Mouse (Mus musculus) kidney, embryonic 15.5 days (tissue): ENCODE measurements around the gene Iqca. TPM values are rescaled to one million over a fixed set of nuclear protein-coding genes. Genes with fewer than 3 reads are reported as not detected.
A peak's percentile ranks its signal among the peaks of the same experiment; 100 is the strongest.

ENCODE experiments used
- ATAC-seq: fragments of 200-750 bp; cut with Nextera tagmentation; replicated peaks from 2 replicates; pipeline ENCODE4 v1.8.0; 2017; ENCODE audit warnings: moderate TSS enrichment; ENCODE audit not compliant: low FRiP score
- H3K27ac ChIP-seq: fragments of 300-500 bp; sonication (generic); 2 replicates; pipeline ENCODE4 v1.5.1; 2015; ENCODE audit warnings: mild to moderate bottlenecking, inconsistent platforms
- H3K27me3 ChIP-seq: fragments of 300-500 bp; sonication (generic); 2 replicates; pipeline ENCODE4 v1.6.1; 2015; ENCODE audit warnings: inconsistent platforms
- H3K36me3 ChIP-seq: fragments of 300-500 bp; sonication (generic); 2 replicates; pipeline ENCODE4 v1.6.1; 2015; ENCODE audit warnings: inconsistent platforms
- H3K4me1 ChIP-seq: fragments of 300-500 bp; sonication (generic); 2 replicates; pipeline ENCODE4 v1.6.1; 2015; ENCODE audit warnings: inconsistent platforms
- H3K4me2 ChIP-seq: fragments of 300-500 bp; sonication (generic); 2 replicates; pipeline ENCODE4 v1.6.1; 2015; ENCODE audit warnings: moderate library complexity, mild to moderate bottlenecking, inconsistent platforms
- H3K4me3 ChIP-seq: fragments of 300-500 bp; sonication (generic); replicated peaks from 2 replicates; pipeline ENCODE4 v1.5.1; 2015; ENCODE audit warnings: mild to moderate bottlenecking, inconsistent platforms
- H3K9ac ChIP-seq: fragments of 300-500 bp; sonication (generic); 2 replicates; pipeline ENCODE4 v1.6.1; 2015; ENCODE audit warnings: mild to moderate bottlenecking, inconsistent platforms
- H3K9me3 ChIP-seq: fragments of 300-500 bp; sonication (generic); replicated peaks from 2 replicates; pipeline ENCODE4 v1.6.1; 2016; ENCODE audit warnings: inconsistent platforms
- WGBS: fragments of 180-500 bp; shearing (Covaris S2); methylation state at CpG from one replicate; pipeline ENCODE4 v1.1.7; 2015; ENCODE audit warnings: mixed read lengths; 5-methylcytosine and 5-hydroxymethylcytosine counted together
- polyA plus RNA-seq: library from polyadenylated mRNA; unstranded; fragments of >200 nt; fragmentation: Nextera tagmentation; extraction: Ambion mirVana; gene quantifications from 2 replicates; pipeline ENCODE4 v1.2.1, GENCODE M21; 2015

The Iqca gene
- 0.14 and 0.17 TPM in 2 replicates for polyA plus RNA-seq

DNA sequence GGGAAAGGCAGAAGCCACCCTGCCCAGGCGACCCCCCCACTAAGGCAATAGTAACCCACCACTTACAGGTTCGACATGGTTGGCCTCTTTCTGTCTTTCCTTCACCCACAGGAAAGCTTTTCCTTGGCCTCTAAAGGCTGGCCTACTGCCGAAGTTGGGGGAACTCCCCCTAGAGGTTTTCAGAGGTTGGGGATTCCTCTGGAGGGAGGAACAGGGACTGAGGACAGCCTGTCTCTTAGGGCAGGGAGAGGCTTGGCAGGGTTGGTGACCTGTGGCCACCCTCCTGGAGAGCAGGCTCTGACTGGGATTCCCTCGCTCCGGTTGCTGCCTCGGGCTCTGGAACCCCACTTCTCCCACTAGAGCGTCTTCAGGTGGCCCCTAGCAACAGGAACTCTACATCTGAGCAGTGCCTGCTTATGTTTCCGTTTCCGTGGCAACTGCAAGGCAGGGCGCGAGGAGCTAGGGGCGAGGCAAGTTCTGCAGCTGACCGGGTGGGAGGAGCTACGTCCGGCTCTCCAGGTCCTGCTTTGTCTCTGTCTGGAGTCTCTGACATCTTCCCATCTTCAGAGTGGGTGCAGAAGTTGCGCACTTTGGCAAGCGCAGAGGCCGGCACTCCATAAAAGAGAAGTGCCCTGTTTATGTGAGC lies at the start of gene Iqca:
Gene Iqca, minus strand, starts transcription at position 303 of the 646 bp plus-strand sequence.
- peak within 1 kb of the TSS; percentile 22 for H3K4me3 ChIP-seq
- H3K9ac ChIP-seq = no peak within 1 kb of the TSS
- H3K4me2 ChIP-seq = peak within 1 kb of the TSS; percentile 56
- 2% methylated on average over 18 of the region's 18 CpGs for WGBS
- ATAC-seq = peak; percentile 93
- H3K27me3 ChIP-seq = 0 out of 2 replicates have a peak, but pooled peaks cover 9% of the 10 kb centered on the region
- H3K36me3 ChIP-seq = no peaks in the 10 kb centered on the region
- peak within 1 kb of the TSS; percentile 58 for H3K27ac ChIP-seq
- no peaks in the 10 kb centered on the region for H3K9me3 ChIP-seq
- H3K4me1 ChIP-seq = peaks cover 25% of the 10 kb centered on the region

DNA sequence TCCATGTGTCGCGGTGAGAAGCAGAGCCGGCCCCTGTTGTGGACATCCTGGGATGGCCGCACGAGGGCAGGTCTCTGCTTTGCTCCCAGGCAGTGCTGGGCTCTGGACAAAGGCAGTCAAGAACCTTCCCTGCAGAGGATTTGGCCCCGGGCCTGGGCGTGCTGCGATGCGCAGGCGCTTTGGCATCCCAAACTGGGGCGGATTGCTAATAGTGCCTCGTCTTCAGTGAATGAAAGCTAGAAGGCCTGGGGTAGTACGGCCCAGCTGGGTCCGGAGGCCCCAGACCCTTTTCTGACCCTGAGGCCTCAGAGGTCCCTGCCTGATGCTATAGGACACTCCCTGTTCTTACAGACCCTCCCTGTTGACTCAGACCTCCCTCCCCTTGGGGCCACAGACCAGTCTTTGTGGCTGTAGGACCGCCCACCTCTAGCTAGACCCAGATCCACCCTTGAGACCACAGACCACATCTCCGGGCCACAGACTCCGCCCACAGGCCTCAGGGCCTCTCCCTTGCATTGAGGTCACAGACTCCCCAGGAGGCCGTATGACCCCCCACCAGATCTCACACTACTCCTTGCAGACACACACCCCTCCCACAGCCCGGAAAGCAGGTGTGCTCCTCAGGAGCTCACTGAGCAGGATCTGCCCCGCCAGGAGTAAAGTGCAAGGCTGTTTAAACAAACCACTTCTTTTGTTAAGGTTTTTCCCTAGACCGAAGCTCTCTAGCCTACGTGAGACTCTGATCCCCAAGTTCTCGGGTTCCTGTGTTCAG lies 49.2 kb upstream of the Iqca start:
- peak; percentile 61 for ATAC-seq
- WGBS = 15% methylated on average over 23 of the region's 23 CpGs
- H3K4me1 ChIP-seq = peaks cover 48% of the 10 kb centered on the region
- H3K4me2 ChIP-seq = peak overlapping the region; percentile 59
- no peak overlapping the region for H3K9ac ChIP-seq
- H3K27ac ChIP-seq = peak overlapping the region; percentile 59
- H3K9me3 ChIP-seq = no peaks in the 10 kb centered on the region
- peak overlapping the region; percentile 11; the same call in 1 of the 2 replicates for H3K4me3 ChIP-seq
- no peaks in the 10 kb centered on the region for H3K36me3 ChIP-seq
- H3K27me3 ChIP-seq = peaks cover 16% of the 10 kb centered on the region; the same call in 1 of the 2 replicates

DNA sequence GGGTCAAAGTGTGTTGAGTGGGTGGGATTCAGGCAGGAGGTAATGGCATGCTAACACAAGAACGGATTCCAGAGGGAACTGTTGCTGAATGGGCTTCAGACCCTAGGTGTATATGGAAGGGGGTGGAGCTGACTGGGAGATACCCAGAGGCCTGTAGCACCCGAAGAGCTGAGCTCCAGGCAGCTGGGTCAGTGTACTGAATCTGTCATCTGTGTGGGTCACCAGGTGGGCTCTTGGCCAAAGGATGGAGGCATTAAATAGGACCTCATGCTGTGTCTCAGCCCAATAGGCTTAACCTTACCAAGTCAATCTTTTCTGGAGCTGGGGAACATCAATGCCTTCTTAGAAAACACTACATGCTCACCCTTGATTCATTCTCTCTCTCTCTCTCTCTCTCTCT lies 48.5 kb upstream of the Iqca start:
- no peaks in the 10 kb centered on the region for H3K9me3 ChIP-seq
- H3K27me3 ChIP-seq = peaks cover 16% of the 10 kb centered on the region; the same call in 1 of the 2 replicates
- H3K9ac ChIP-seq = no peak overlapping the region
- no peak overlapping the region for H3K27ac ChIP-seq
- WGBS = 57% methylated on average over 2 of the region's 2 CpGs
- no peak overlapping the region for H3K4me3 ChIP-seq
- no peaks in the 10 kb centered on the region for H3K36me3 ChIP-seq
- no peak overlapping the region for H3K4me2 ChIP-seq
- ATAC-seq = no peak
- peaks cover 40% of the 10 kb centered on the region for H3K4me1 ChIP-seq

DNA sequence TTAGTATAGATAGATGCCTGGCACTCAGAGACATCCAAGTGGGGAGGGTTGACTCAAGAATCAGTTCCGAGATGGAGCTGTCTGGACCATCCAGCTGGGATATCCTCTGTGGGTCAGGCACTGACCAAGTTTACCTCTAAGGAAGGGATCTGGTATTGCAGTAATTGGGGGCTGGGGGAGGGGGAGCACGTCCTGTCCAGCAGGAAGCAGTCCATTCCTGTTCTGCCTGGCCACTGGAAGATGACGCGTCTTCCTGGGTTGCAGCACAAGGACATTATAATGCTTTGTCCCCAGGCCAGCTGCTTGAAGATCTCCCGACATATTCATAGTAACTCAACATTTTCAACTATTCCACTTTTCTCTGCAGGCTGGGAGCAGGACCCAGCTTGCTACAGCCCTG lies 48.0 kb upstream of the Iqca start:
- no peak for ATAC-seq
- Histone ChIP-seq H3K27me3 (peaks cover 16% of the 10 kb centered on the region; the same call in 1 of the 2 replicates), H3K9me3 (no peaks in the 10 kb centered on the region), H3K27ac (no peak overlapping the region), H3K4me1 (peaks cover 36% of the 10 kb centered on the region), H3K36me3 (no peaks in the 10 kb centered on the region), H3K9ac (no peak overlapping the region), H3K4me3 (no peak overlapping the region), H3K4me2 (no peak overlapping the region)
- WGBS = 79% methylated on average over 5 of the region's 5 CpGs

DNA sequence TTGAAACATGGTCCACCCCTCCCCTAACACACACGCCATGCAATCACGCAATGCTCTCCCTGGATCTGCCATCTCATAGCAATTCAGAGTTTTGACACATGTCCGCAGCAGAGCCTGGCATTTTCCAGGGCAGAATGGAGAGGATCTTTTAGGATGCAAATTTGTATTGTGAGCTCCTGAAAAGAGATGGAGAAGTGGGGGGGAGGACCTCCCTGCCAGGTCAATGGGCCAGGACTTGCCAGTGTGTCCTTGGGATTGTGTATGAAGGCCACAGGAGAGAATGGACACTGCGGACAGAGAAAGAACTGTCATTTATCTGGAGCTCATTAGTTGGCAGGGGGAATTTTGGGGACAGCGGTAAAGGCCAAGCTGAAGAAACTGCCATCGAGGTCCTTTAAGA lies 35.8 kb upstream of the Iqca start:
- Histone ChIP-seq H3K27ac (no peak overlapping the region), H3K9me3 (no peaks in the 10 kb centered on the region), H3K4me2 (no peak overlapping the region), H3K9ac (no peak overlapping the region), H3K36me3 (no peaks in the 10 kb centered on the region), H3K4me3 (no peak overlapping the region), H3K27me3 (peaks cover 7% of the 10 kb centered on the region; the same call in 1 of the 2 replicates), H3K4me1 (no peaks in the 10 kb centered on the region)
- no peak for ATAC-seq
- WGBS = 95% methylated on average over 6 of the region's 6 CpGs

DNA sequence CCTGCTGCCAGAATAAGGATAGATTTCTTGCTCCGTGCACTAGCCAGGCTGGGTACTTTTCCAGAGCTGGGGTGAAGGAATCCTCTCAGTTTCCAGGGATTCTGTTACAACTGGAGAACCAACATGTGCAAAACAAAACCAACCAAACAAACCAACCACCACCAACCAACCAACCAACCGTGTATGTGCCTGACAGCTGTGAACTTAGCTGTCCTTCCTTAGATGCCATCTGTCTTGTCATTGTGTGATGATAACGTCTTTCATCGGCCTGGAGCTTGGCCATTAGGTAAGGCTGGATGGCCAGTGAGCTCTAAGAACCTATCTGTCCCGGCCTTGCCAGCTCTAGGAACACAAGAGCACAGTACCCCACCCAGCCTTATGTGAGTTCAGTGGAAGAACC lies 33.7 kb upstream of the Iqca start:
- H3K9ac ChIP-seq = no peak overlapping the region
- no peaks in the 10 kb centered on the region for H3K9me3 ChIP-seq
- no peak overlapping the region for H3K27ac ChIP-seq
- H3K27me3 ChIP-seq = peaks cover 7% of the 10 kb centered on the region; the same call in 1 of the 2 replicates
- WGBS = 84% methylated on average over 5 of the region's 5 CpGs
- no peak overlapping the region for H3K4me3 ChIP-seq
- no peak for ATAC-seq
- H3K36me3 ChIP-seq = no peaks in the 10 kb centered on the region
- H3K4me2 ChIP-seq = no peak overlapping the region
- no peaks in the 10 kb centered on the region for H3K4me1 ChIP-seq

DNA sequence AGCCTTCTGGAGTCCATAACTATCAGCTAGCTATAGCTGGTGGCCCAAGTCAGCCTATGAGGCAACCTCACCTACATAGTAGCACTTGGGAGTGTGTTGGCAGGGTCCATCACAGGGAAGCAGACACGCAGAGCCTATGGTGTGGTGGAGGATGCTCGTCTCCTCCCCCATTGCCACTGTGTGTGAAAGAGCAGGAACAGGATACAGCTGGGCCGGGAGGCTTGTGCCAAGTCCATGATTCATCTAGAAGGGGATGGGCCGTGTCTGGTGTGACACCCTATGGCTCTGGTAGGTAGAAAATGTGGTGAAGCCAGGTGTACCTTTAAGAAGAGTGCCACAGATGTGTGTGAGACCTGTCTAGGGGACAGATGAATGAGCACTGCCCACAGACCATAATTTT lies 33.0 kb upstream of the Iqca start:
- Histone ChIP-seq H3K4me1 (no peaks in the 10 kb centered on the region), H3K4me3 (no peak overlapping the region), H3K27ac (no peak overlapping the region), H3K27me3 (peaks cover 7% of the 10 kb centered on the region; the same call in 1 of the 2 replicates), H3K36me3 (no peaks in the 10 kb centered on the region), H3K4me2 (no peak overlapping the region), H3K9me3 (no peaks in the 10 kb centered on the region), H3K9ac (no peak overlapping the region)
- ATAC-seq = no peak
- 69% methylated on average over 4 of the region's 4 CpGs for whole genome bisulfite sequencing

DNA sequence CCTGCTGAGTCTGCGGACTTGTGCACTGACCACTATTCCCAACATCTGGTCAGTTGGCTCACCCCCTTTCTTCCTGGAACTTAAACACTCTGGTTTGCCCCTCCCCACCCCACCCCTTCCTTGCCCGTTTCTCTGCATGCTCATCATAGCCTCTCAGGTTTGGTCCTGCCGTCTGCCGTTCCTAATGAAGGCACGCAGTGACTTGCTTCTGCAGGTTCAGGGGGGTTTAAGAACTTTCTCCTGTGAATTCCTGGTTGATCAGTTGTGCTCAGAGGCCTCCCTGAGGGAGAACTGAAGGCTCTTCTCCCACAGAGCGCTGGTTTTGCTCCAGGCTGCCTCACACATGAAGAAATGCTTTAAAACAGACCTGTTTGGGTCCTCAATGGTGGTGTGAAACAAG lies 30.4 kb upstream of the Iqca start:
- H3K27ac ChIP-seq = no peak overlapping the region
- no peak for ATAC-seq
- WGBS = 53% methylated on average over 6 of the region's 6 CpGs

DNA sequence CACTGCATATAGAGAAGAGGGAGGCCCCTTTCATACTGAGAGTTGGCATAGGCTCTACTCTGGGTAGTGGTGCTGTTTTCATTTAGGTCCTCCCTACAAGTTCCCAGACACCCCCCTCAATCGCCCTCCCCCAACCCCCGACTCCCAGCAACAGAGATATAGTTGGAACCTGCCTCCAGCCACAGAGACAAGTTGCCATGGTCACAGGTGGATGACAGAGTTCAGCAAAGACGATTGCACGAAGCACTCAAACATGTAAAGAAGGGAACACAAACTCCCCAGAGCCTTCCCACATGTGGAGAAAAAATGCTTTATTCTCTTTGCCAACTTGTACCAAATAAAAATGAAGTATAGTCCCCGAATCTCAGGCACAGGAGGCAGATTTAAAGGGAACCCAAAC lies 29.3 kb upstream of the Iqca start:
- no peak overlapping the region for H3K4me2 ChIP-seq
- H3K4me1 ChIP-seq = no peaks in the 10 kb centered on the region
- no peak overlapping the region for H3K27ac ChIP-seq
- whole genome bisulfite sequencing = 82% methylated on average over 5 of the region's 5 CpGs
- H3K4me3 ChIP-seq = no peak overlapping the region
- H3K9ac ChIP-seq = no peak overlapping the region
- peaks cover 7% of the 10 kb centered on the region; the same call in 1 of the 2 replicates for H3K27me3 ChIP-seq
- ATAC-seq = no peak
- H3K9me3 ChIP-seq = no peaks in the 10 kb centered on the region
- no peaks in the 10 kb centered on the region for H3K36me3 ChIP-seq

More for the DNA sequence above, 30.4 kb upstream of the Iqca start:
- Histone ChIP-seq H3K27me3 (peaks cover 7% of the 10 kb centered on the region; the same call in 1 of the 2 replicates), H3K9me3 (no peaks in the 10 kb centered on the region), H3K4me1 (no peaks in the 10 kb centered on the region), H3K36me3 (no peaks in the 10 kb centered on the region), H3K9ac (no peak overlapping the region), H3K4me2 (no peak overlapping the region), H3K4me3 (no peak overlapping the region)

DNA sequence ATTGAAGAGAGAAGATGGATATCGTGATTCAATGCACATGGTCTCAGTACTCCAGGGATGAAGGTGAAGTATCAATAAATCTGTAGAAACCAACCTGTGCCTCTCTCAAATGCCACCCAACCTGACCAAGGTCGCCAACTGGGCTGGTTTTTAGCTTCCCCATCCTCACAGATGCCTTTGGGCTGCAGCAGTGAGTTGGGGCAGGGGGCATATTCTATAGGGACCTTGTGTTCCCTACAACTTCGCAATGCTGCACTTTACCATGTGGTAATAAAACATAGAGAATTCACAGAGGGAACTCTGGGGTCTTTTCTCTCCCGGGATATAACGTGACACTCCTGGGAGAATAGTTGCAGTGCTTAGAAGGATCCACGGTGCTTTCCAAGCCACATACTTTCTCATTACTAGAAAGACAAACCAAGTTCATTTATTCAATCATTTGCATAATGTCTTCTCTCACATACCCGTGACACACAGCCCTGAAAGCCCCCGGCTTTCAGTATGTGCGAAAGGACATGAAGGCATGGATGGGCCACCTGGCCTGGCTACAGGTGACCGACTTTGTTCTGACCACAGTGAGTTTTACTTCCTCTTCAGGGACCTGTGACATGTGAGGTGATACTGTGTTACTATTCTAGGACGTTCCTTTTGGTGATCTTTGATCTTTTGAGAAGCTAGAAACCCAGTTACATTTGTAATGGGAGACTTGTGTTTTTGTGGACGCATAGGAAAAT lies 27.9 kb upstream of the Iqca start:
- no peak overlapping the region for H3K4me2 ChIP-seq
- no peak overlapping the region for H3K4me3 ChIP-seq
- peaks cover 7% of the 10 kb centered on the region; the same call in 1 of the 2 replicates for H3K27me3 ChIP-seq
- no peak for ATAC-seq
- WGBS = 78% methylated on average over 12 of the region's 12 CpGs
- H3K36me3 ChIP-seq = no peaks in the 10 kb centered on the region
- no peak overlapping the region for H3K27ac ChIP-seq
- H3K9ac ChIP-seq = no peak overlapping the region
- H3K9me3 ChIP-seq = no peaks in the 10 kb centered on the region
- no peaks in the 10 kb centered on the region for H3K4me1 ChIP-seq

DNA sequence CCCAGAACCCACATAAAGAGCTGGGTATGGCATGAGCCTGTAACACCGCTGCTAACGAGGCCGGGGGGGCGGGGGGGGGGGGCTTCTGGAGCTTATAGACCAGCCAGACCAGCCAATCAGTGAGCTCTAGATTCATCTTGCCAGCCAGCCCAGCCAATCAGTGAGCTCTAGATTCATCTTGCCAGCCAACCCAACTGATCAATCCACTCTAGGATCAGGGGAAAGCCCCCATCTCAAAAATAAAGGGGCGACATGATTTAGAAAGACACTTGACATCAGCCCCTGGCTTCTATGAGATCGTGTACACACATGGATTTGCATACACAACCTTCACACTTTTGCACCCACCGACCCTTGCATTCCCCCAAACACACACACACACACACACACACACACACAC lies 27.3 kb upstream of the Iqca start:
- WGBS = 87% methylated on average over 7 of the region's 7 CpGs
- Histone ChIP-seq H3K9ac (no peak overlapping the region), H3K9me3 (no peaks in the 10 kb centered on the region), H3K27me3 (peaks cover 5% of the 10 kb centered on the region; the same call in 1 of the 2 replicates), H3K4me1 (no peaks in the 10 kb centered on the region), H3K4me2 (no peak overlapping the region), H3K36me3 (no peaks in the 10 kb centered on the region), H3K27ac (no peak overlapping the region), H3K4me3 (no peak overlapping the region)
- ATAC-seq = no peak

DNA sequence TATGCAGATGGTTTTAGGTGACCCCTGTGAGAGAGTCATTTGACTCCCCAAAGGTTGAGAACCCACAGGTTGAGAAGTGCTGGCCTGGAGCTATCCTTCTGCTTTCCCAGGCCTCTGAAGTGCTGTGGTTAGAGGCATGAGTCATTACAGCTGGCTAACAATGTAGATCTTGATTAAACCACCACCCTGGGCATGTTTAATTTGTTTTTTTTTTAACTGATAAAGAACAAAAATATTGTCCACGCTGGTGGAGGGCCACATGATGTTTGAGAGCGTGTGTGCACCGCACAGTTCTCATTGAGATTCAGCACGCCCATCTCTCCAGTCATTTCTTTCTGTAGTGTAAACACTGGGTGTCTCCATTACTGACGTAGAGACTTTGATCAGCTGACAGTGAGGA lies 24.8 kb upstream of the Iqca start:
- WGBS = 63% methylated on average over 5 of the region's 5 CpGs
- Histone ChIP-seq H3K9ac (no peak overlapping the region), H3K4me1 (no peaks in the 10 kb centered on the region), H3K27me3 (no peaks in the 10 kb centered on the region), H3K9me3 (no peaks in the 10 kb centered on the region), H3K4me2 (no peak overlapping the region), H3K4me3 (no peak overlapping the region), H3K36me3 (no peaks in the 10 kb centered on the region), H3K27ac (no peak overlapping the region)
- ATAC-seq = no peak
